Mouse (Mus musculus): Measurements from ENCODE around the gene Mgat4e. TPM values are rescaled to one million over a fixed set of nuclear protein-coding genes. Genes with fewer than 3 reads are reported as not detected.

The Mgat4e gene
- total and polyA plus RNA-seq, 3 experiments = not detected

DNA sequence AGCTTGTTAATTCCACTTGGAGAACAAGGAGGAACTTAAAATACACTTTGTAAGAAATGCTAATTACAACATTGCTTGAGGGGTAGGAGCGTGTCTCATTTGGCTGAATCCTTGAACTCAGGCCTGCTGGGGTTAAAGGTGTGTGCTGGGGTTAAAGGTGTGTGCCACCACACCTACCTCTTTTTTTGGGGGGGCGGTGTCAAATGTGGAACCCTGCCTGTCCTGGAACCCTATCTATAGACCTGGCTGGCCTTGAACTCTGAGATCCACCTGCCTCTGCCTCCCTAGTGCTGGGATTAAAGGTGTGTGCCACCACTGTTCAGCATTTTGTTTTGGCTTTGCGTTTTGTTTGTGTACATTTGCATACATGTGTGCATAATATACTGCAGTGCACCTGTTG is 14.2 kb upstream of the Mgat4e start:
- H3K79me2 ChIP-seq (replicated peaks; ENCODE audit: control insufficient read depth, insufficient read depth, low read length) = peaks cover 17% of the 10 kb centered on the region
- intact Hi-C loops (cut with DNase I) = no loop called here
- H3K4me3 ChIP-seq = no peak overlapping the region
- H3K4me1 ChIP-seq (ENCODE audit: control insufficient read depth, insufficient read depth, low read length) = no peaks in the 10 kb centered on the region; the same call in 1 of the 2 replicates
- H3K27ac ChIP-seq = no peak overlapping the region
- TF ChIP-seq POLR2A (IDR thresholded peaks at IDR 0.05; ENCODE audit: insufficient read depth, low read depth, low read length) (no peak), EP300 (IDR thresholded peaks at IDR 0.05; ENCODE audit: insufficient read depth, low read depth, low read length) (no peak), CTCF (IDR thresholded peaks at IDR 0.05) (no peak)
- no peaks in the 10 kb centered on the region for H3K27me3 ChIP-seq (ENCODE audit: control insufficient read depth, insufficient read depth, low read length)
- 95% methylated on average over 3 of the region's 3 CpGs for WGBS
- no peak for DNase-seq
- no peak overlapping the region for H3K9ac ChIP-seq (ENCODE audit: low read depth, low read length)
- H3K36me3 ChIP-seq (ENCODE audit: control insufficient read depth, insufficient read depth, low read length) = 0 out of 2 replicates have a peak, but pooled peaks cover 4% of the 10 kb centered on the region

GRCm38 (mm10) chr1:134562457-134562856 is 13.0 kb upstream of the Mgat4e start:
- H3K4me1 ChIP-seq (ENCODE audit: control insufficient read depth, insufficient read depth, low read length) = no peaks in the 10 kb centered on the region; the same call in 1 of the 2 replicates
- intact Hi-C loops (cut with DNase I) = no loop called here
- no peaks in the 10 kb centered on the region for H3K27me3 ChIP-seq (ENCODE audit: control insufficient read depth, insufficient read depth, low read length)
- TF ChIP-seq EP300 (IDR thresholded peaks at IDR 0.05; ENCODE audit: insufficient read depth, low read depth, low read length) (no peak), POLR2A (IDR thresholded peaks at IDR 0.05; ENCODE audit: insufficient read depth, low read depth, low read length) (no peak), CTCF (IDR thresholded peaks at IDR 0.05) (no peak)
- H3K9ac ChIP-seq (ENCODE audit: low read depth, low read length) = no peak overlapping the region
- H3K4me3 ChIP-seq = no peak overlapping the region
- no peak overlapping the region for H3K27ac ChIP-seq
- 0 out of 2 replicates have a peak, but pooled peaks cover 4% of the 10 kb centered on the region for H3K36me3 ChIP-seq (ENCODE audit: control insufficient read depth, insufficient read depth, low read length)
- DNase-seq = no peak
- peaks cover 13% of the 10 kb centered on the region for H3K79me2 ChIP-seq (replicated peaks; ENCODE audit: control insufficient read depth, insufficient read depth, low read length)

DNA sequence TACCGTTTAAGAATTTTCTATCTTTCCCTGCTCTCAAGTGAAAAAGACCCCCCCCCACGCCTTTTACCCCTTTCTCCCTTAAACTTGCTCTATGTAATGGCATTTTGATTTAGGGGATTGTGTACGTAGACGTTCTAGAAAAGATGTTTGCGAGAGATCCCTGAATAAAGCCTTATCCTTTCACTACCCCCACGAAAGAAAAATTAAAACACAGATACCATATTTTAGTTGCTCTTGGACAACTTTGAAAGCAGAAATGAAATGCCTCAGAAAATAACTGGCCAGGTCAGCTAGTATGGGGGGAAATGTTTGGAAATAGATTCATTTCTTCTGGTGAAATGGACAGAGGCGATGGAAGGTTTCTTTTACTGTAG is 12.3 kb upstream of the Mgat4e start:
- no peaks in the 10 kb centered on the region for H3K27me3 ChIP-seq (ENCODE audit: control insufficient read depth, insufficient read depth, low read length)
- 36% methylated on average over 7 of the region's 7 CpGs for WGBS
- TF ChIP-seq CTCF (IDR thresholded peaks at IDR 0.05) = no peak
- no peak for TF ChIP-seq EP300 (IDR thresholded peaks at IDR 0.05; ENCODE audit: insufficient read depth, low read depth, low read length)
- no peak for TF ChIP-seq POLR2A (IDR thresholded peaks at IDR 0.05; ENCODE audit: insufficient read depth, low read depth, low read length)
- H3K79me2 ChIP-seq (replicated peaks; ENCODE audit: control insufficient read depth, insufficient read depth, low read length) = peaks cover 13% of the 10 kb centered on the region
- no peak for DNase-seq
- peak overlapping the region; percentile 91; the same call in 1 of the 2 replicates for H3K4me3 ChIP-seq
- H3K9ac ChIP-seq (ENCODE audit: low read depth, low read length) = no peak overlapping the region
- intact Hi-C loops (cut with DNase I) = no loop called here
- H3K36me3 ChIP-seq (ENCODE audit: control insufficient read depth, insufficient read depth, low read length) = 0 out of 2 replicates have a peak, but pooled peaks cover 4% of the 10 kb centered on the region
- H3K27ac ChIP-seq = no peak overlapping the region
- H3K4me1 ChIP-seq (ENCODE audit: control insufficient read depth, insufficient read depth, low read length) = peaks cover 3% of the 10 kb centered on the region

GRCm38 (mm10) chr1:134560801-134561769 is 11.6 kb upstream of the Mgat4e start:
- Histone ChIP-seq H3K4me3 (peak overlapping the region; percentile 91), H3K79me2 (replicated peaks; ENCODE audit: control insufficient read depth, insufficient read depth, low read length) (peaks cover 13% of the 10 kb centered on the region), H3K27me3 (ENCODE audit: control insufficient read depth, insufficient read depth, low read length) (no peaks in the 10 kb centered on the region), H3K27ac (peak overlapping the region; percentile 91), H3K36me3 (ENCODE audit: control insufficient read depth, insufficient read depth, low read length) (0 out of 2 replicates have a peak, but pooled peaks cover 4% of the 10 kb centered on the region), H3K9ac (ENCODE audit: low read depth, low read length) (peak overlapping the region; percentile 94), H3K4me1 (ENCODE audit: control insufficient read depth, insufficient read depth, low read length) (peaks cover 3% of the 10 kb centered on the region)
- under 1% methylated on average over 60 of the region's 76 CpGs for WGBS
- peak; percentile 41 to 59 for DNase-seq
- intact Hi-C loops (cut with DNase I) = no loop called here
- TF ChIP-seq CTCF (IDR thresholded peaks at IDR 0.05) (no peak), POLR2A (IDR thresholded peaks at IDR 0.05; ENCODE audit: insufficient read depth, low read depth, low read length) (no peak), EP300 (IDR thresholded peaks at IDR 0.05; ENCODE audit: insufficient read depth, low read depth, low read length) (no peak)

DNA sequence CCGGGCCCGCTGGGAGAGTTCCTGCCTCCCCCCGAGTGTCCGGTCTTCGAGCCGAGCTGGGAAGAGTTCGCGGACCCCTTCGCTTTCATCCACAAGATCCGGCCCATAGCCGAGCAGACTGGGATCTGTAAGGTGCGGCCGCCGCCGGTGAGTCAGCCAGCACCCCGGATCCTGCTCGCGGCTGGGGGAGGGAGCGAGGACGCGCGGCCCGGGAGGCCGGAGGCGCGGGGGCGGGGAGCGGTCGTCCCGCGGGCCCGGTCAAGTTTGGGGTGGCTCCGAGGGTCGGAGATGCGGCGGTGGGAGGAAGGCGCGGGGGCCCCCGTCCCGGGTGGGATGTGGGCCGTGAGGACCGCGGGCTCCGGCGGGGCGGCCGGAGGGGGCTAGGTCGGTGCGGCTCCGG is 10.9 kb upstream of the Mgat4e start:
- Histone ChIP-seq H3K36me3 (ENCODE audit: control insufficient read depth, insufficient read depth, low read length) (0 out of 2 replicates have a peak, but pooled peaks cover 4% of the 10 kb centered on the region), H3K9ac (ENCODE audit: low read depth, low read length) (peak overlapping the region; percentile 94), H3K27me3 (ENCODE audit: control insufficient read depth, insufficient read depth, low read length) (no peaks in the 10 kb centered on the region), H3K4me1 (ENCODE audit: control insufficient read depth, insufficient read depth, low read length) (peaks cover 3% of the 10 kb centered on the region), H3K4me3 (peak overlapping the region; percentile 91), H3K27ac (peak overlapping the region; percentile 91), H3K79me2 (replicated peaks; ENCODE audit: control insufficient read depth, insufficient read depth, low read length) (peaks cover 13% of the 10 kb centered on the region)
- WGBS = under 1% methylated on average over 40 of the region's 50 CpGs
- intact Hi-C loops (cut with DNase I) = no loop called here
- DNase-seq = no peak
- TF ChIP-seq POLR2A (IDR thresholded peaks at IDR 0.05; ENCODE audit: insufficient read depth, low read depth, low read length) (no peak), EP300 (IDR thresholded peaks at IDR 0.05; ENCODE audit: insufficient read depth, low read depth, low read length) (no peak), CTCF (IDR thresholded peaks at IDR 0.05) (no peak)

GRCm38 (mm10) chr1:134559976-134560375 is 10.5 kb upstream of the Mgat4e start, which contains the start of gene Kdm5b:
Kdm5b (plus strand) TSS chr1:134560171.
- H3K79me2 ChIP-seq (replicated peaks; ENCODE audit: control insufficient read depth, insufficient read depth, low read length) = peaks cover 13% of the 10 kb centered on the region
- TF ChIP-seq CTCF (IDR thresholded peaks at IDR 0.05) (no peak), EP300 (IDR thresholded peaks at IDR 0.05; ENCODE audit: insufficient read depth, low read depth, low read length) (peak; percentile 83; the same call in 1 of the 2 replicates), POLR2A (IDR thresholded peaks at IDR 0.05; ENCODE audit: insufficient read depth, low read depth, low read length) (peak; percentile 97)
- peak within 1 kb of the TSS; percentile 94 for H3K9ac ChIP-seq (ENCODE audit: low read depth, low read length)
- 0 out of 2 replicates have a peak, but pooled peaks cover 4% of the 10 kb centered on the region for H3K36me3 ChIP-seq (ENCODE audit: control insufficient read depth, insufficient read depth, low read length)
- WGBS = 1% methylated on average over 28 of the region's 34 CpGs
- intact Hi-C loops (cut with DNase I) = no loop called here
- peak within 1 kb of the TSS; percentile 91 for H3K27ac ChIP-seq
- H3K27me3 ChIP-seq (ENCODE audit: control insufficient read depth, insufficient read depth, low read length) = no peaks in the 10 kb centered on the region
- peak within 1 kb of the TSS; percentile 91 for H3K4me3 ChIP-seq
- H3K4me1 ChIP-seq (ENCODE audit: control insufficient read depth, insufficient read depth, low read length) = peaks cover 3% of the 10 kb centered on the region
- peak; percentile 91 to 94 for DNase-seq

Data from heart, adult 2 months (tissue).